19 mouse cellular contexts compared by ENCODE assay signal in genomic region chr8:60623438-60623837, GRCm38 (mm10).
"Had no signal": no experiment of that assay in that cellular context is flagged by ENCODE, and none has a peak within 500 bp of the region (broad histone marks: within the 10 kb centered on the region; RNA-seq: fewer than 3 reads in every experiment).

No protein-coding gene starts in this region.

- H3K4me2 ChIP-seq: liver, embryonic 12.5 days; midbrain, embryonic 12.5 days; neural tube, embryonic 13.5 days; neural tube, embryonic 15.5 days had no signal

- ATAC-seq: liver, embryonic 12.5 days; midbrain, embryonic 16.5 days had no signal

- H3K36me3 ChIP-seq: liver, embryonic 12.5 days; midbrain, embryonic 10.5 days; midbrain, embryonic 12.5 days; neural tube, embryonic 13.5 days; neural tube, embryonic 15.5 days had no signal

- H3K27me3 ChIP-seq: liver, embryonic 12.5 days; midbrain, embryonic 12.5 days; neural tube, embryonic 13.5 days; neural tube, embryonic 15.5 days had no signal

- H3K4me1 ChIP-seq: liver, embryonic 12.5 days; midbrain, embryonic 10.5 days; midbrain, embryonic 12.5 days; neural tube, embryonic 13.5 days; neural tube, embryonic 15.5 days had no signal

- H3K9me3 ChIP-seq: liver, embryonic 12.5 days; midbrain, embryonic 10.5 days; midbrain, embryonic 12.5 days; neural tube, embryonic 13.5 days; neural tube, embryonic 15.5 days had no signal

- H3K27ac ChIP-seq: liver, embryonic 12.5 days; liver, embryonic 14.5 days; midbrain, embryonic 10.5 days; midbrain, embryonic 12.5 days; neural tube, embryonic 13.5 days; neural tube, embryonic 15.5 days had no signal

- H3K4me3 ChIP-seq: liver, embryonic 12.5 days; midbrain, embryonic 10.5 days; midbrain, embryonic 12.5 days; myocyte; neural tube, embryonic 13.5 days; neural tube, embryonic 15.5 days had no signal

- H3K9ac ChIP-seq: liver, embryonic 12.5 days; liver, embryonic 14.5 days; midbrain, embryonic 12.5 days; neural tube, embryonic 13.5 days; neural tube, embryonic 15.5 days had no signal

- DNase-seq: lung, adult 2 months; lung, postnatal 36 days; midbrain, embryonic 14.5 days; retina, postnatal 1 day; right cerebral cortex, adult 18-20 months; right cerebral cortex, postnatal 25 days; right cerebral cortex, postnatal 4 days; spleen, adult 18-20 months; thymus, adult 18-20 months; thymus, postnatal 14 days; thymus, postnatal 36 days had no signal
